Mouse (Mus musculus): ENCODE data around the gene Myadm.

Myadm gene

DNA sequence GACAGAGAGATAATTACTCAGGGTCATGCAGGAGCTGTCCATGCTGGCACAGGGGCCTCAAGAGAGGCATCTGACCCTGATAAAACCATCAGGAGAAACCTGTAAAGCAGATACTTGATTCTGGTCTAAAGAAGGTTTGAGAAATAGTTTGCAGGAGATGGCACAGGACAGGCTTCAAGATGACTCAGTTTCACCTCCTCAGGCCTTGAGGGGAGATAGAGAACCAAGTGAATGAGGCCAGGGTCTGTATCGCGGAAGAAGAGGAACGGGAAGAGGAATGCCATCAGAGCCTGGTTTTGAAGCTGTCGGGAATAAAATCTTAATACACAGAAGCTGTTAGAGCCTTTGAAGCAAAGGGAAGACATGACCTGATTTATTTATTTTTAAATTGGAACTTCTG, 28.8 kb downstream of the Myadm start:
- DNase-seq (ENCODE audit: low read depth, low spot score) = no peak

- DNase-seq (ENCODE audit: low read depth, low spot score) = no peak
Measured at GRCm38 (mm10) chr7:3320856-3321255, 32.0 kb downstream of the Myadm start.

DNA sequence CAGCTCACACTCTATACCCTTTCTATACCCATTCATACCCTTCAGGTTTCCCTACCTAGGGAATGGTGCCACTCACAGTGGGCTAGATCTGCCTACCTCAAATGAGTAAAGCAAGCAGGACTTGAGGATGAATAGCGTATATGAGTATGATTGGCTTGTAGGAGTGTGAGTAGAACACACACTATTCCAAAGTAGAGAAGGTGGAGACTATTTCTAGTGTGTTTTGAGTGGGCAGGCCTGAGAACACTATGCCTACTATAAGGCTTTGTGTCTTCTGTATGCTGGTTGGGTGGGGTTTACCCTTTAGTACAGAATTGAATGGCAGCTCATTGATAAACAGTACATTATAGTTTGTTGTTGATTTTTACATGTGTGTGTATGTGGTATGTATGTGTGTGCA, 34.9 kb downstream of the Myadm start:
- DNase-seq (ENCODE audit: low read depth, low spot score) = no peak

DNA sequence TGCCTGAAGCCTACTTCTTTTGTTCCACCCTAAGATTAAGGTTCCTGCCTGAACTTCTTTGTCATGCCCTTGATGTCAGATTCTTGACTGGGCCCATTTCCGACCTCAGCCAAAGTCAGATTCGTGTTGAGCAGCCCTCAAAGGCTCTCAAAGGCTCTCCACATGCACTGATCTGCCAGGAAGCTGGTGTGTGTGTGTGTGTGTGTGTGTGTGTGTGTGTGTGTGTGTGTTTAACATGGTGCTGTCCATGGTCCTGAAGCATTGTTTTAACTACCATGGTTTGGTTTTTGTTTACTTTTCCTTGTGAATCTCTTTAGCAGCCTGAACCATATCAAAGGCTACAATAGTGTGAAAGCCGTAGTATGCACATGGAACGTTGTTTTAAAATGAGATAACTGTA, 39.1 kb downstream of the Myadm start:
- no peak for DNase-seq (ENCODE audit: low read depth, low spot score)

DNA sequence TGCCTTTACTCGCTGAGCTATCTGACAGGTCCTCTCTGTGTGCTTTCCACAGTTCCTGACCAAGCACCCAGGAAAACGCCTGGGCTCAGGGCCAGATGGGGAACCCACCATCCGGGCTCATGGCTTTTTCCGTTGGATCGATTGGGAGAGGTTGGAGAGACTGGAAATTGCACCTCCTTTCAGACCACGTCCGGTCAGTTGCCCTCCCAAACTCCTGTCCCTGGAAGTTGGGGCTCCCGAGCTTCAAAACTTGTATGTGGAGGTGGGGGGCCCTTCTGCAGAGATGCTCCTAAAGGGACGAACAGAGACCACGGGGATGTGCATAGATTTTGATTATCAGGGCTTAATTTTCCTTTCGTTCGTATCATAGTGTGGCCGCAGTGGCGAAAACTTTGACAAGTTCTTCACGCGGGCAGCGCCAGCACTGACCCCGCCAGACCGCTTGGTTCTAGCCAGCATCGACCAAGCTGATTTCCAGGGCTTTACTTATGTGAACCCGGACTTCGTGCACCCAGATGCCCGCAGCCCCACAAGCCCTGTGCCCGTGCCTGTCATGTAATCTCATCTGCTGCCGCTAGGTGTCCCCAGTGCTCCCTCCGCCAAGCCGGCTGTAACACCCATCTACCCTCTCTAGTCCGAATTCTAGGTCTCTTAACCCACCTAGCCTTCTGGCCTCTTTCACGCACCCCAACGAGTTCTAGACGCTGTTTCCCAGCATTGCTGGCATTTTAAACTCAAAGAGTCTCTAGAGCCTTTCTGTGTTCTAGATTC, 41.1 kb downstream of the Myadm start:
- peak; percentile 2 for DNase-seq (ENCODE audit: low read depth, low spot score)

DNA sequence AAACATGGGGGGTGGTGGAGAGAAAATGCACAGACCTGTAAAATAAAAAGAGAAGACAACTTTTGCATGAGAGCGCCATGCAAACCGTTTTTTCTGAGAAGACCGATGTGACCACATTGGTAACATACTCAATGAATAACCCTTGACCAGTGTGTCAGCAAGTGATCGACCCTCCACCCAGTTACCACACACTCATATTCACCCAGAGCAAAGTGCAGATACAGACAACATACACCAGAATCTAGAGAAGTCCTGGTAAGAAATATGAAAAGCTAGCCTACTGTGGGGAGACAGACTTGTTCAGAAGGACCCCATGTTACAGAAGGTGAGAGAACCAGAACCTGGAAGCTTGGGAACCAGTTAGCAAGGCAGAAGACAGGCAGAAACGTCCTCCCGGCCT, 42.3 kb downstream of the Myadm start:
- no peak for DNase-seq (ENCODE audit: low read depth, low spot score)

DNA sequence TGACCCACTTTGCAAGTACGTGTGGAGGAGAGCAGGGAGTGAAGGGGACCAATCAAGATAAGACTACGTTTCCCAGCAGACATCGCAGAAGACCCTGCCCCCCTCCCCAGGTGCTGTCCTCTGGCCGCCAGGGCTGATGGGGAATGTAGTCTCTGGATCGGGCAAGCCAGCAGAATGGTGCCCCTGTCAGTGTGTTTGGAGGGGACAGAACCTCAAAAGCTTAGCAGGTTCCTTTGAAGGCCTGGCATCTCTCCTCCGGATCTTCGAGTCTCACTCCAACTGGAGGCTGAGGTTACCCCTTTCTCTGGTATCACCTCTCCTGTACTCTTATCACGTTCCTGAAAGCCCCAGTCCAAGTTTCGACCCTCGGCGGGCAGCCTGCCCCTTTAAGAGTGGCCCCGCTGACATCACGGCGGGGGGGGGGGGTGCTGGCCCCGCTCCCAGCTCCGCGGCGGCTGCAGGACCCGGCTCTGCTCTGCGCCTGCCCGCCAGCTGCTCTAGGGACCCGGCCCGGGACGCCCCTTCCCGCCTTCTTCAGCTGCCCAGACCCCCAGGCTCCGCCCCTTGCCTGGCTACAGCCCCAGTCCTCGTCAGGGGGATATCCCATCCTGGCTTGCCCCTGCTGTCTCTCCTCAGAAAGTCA, 42.8 kb downstream of the Myadm start:
- DNase-seq (ENCODE audit: low read depth, low spot score) = no peak

- no peak for DNase-seq (ENCODE audit: low read depth, low spot score)
Measured at GRCm38 (mm10) chr7:3332224-3332615, 43.3 kb downstream of the Myadm start.

DNA sequence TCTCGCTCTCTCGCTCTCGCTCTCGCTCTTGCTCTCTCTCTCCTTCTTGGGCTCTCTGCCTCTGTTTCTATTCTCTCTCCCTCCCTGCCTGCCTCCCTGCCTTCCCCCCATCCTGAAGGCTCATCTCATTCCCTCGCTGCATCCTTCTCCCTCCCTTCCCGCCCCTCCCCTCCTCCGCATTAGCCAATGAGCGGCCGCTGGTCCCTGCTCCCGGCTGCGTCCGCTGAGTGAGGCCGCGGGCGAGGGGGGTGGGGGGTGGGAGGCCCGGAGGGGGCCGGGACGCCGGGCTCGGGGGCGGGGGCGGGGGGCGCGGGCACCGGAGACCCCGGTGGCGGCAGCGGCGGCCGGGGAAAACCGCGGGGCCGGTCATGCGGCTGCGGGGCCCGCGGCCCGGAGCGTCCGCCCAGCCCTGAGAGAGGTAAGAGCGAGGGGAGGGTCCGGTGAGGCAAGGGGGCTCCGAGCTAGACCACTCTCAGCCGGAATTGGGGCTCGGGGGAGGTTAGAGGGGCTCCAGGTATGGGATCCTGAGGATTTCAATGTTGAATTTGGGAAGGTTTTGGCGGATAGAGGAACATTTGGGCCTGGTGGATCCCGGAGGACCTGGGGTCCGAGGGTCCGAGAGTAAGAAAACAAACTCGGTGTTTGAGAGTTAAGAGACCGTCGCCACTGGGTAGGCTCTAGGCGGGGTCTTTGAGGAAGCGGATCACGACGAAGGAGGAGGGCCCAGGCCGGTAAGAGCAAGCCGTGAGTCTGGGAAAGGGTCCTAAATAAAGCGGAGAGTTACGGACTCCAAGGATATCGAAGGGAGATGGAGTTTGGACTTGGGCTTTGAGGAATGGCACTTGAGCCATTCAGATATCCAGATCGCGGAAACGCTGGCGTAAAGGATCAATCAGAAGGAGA, 44.0 kb downstream of the Myadm start, which contains the start of gene Cacng7:
Gene Cacng7, plus strand, starts transcription at position 337 of the 903 bp plus-strand sequence.
- no peak for DNase-seq (ENCODE audit: low read depth, low spot score)

- no peak for DNase-seq (ENCODE audit: low read depth, low spot score)
Measured at GRCm38 (mm10) chr7:3333542-3333941, 44.7 kb downstream of the Myadm start.

DNA sequence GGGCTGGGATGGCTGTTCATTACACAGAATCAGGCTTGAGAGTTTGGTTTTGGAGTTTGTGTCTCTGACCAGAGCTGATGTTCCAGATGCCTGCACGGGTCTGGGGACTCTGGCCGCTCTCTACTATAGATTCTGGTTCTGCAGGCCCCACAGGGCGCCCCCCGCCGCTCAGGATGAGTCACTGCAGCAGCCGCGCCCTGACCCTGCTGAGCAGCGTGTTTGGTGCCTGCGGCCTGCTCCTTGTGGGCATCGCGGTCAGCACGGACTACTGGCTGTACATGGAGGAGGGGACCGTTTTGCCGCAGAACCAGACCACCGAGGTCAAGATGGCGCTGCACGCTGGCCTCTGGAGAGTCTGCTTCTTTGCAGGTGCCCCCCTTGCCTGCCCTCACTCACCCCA, 47.5 kb downstream of the Myadm start:
- DNase-seq (ENCODE audit: low read depth, low spot score) = no peak

GRCm38 (mm10) chr7:3338286-3338935, 49.5 kb downstream of the Myadm start:
- DNase-seq (ENCODE audit: low read depth, low spot score) = no peak

GRCm38 (mm10) chr7:3339010-3339409, 50.1 kb downstream of the Myadm start:
- no peak for DNase-seq (ENCODE audit: low read depth, low spot score)

DNA sequence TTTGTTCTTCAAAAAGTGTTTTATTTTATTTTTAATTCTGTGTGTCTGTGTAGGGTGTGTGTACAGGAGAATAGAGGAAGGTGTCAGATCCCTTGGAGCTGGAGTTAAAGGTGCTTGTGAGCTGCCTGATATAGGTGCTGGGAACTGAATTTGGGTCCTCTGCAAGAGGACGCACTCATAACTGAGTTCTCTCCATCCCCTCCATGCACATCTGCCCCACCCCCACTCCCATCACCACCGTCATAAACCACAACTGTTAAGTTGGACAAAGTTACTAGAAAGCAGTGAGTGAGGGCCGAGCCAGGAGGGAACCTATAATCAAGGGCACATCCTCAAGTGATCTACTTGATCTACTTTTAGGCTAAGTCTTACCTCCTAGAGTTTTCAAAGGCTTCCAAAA, 55.0 kb downstream of the Myadm start:
- no peak for DNase-seq (ENCODE audit: low read depth, low spot score)

DNA sequence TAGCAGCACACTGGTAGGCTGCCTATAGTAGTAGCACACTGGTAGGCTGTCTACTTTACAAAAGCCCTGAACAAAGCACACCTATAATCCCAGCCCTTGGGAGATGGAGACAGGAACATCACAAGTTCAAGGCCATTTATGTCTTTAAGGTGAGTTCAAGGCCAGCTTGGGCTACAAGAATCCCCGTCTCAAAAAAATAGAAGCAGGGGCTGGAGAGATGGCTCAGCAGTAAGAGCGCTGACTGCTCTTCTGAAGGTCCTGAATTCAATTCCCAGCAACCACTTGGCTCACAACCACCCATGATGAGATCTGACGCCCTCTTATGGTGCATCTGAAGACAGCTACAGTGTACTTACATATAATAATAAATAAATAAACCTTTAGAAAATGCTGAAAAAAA, 56.4 kb downstream of the Myadm start:
- DNase-seq (ENCODE audit: low read depth, low spot score) = no peak

- no peak for DNase-seq (ENCODE audit: low read depth, low spot score)
Measured at GRCm38 (mm10) chr7:3347366-3348287, 58.7 kb downstream of the Myadm start.

DNA sequence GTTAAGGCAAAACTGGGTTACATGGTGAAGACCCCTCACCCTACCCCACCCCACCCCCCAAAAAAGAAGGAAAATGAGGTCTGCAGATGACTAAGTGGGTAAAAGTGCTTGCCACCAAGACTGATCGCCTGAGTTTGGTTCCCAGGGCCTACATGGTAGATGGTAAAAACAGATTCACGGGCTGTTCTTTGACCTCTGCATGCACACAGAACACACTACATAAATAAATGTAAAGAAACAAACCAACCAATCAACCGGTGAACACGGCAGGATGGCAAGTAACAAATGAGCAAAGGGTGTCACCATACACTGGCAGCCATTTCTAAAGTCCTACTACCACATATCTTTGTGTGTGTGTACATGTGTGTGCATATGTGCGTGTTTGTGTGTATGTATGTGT, 59.4 kb downstream of the Myadm start:
- no peak for DNase-seq (ENCODE audit: low read depth, low spot score)

DNA sequence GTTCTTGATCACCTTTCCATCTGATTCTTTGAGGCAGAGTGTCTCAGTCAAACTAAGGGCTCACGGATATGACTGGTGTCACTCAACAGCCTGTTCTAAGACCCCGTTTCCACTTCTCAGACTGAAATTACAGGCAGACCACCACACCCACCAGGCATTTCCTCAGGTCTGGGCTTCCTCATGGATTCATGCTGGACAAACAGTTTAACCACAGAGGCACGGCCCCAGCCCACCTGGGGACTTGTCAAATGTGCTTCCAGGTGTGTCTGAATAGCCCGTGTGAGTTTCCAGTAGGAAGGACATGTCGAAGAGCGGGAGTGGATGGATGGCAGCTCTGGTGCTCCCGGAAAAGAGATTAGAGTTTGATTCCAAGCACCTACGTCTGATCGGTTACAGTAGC, 60.9 kb downstream of the Myadm start:
- no peak for DNase-seq (ENCODE audit: low read depth, low spot score)

Measured in c-Kit-negative CD71-positive TER-119-positive erythroid progenitor cells, embryonic 14.5 days (primary cell).